Mouse (Mus musculus) neural tube, embryonic 11.5 days (tissue): ENCODE data around the gene Mical3. TPM values are rescaled to one million over a fixed set of nuclear protein-coding genes. Genes with fewer than 3 reads are reported as not detected.
A peak's percentile ranks its signal among the peaks of the same experiment; 100 is the strongest.

Source experiments
- ATAC-seq: fragments of 200-750 bp; cut with Nextera tagmentation; 2 replicates; pipeline ENCODE4 v1.8.0; 2017; ENCODE audit warnings: moderate number of reproducible peaks, mild to moderate bottlenecking, moderate TSS enrichment, moderate library complexity; ENCODE audit not compliant: insufficient read depth, low FRiP score, low TSS enrichment
- DNase-seq: peaks from one replicate; pipeline ENCODE4 v3.0.0-alpha.2; 2015; ENCODE audit warnings: low spot score
- H3K27ac ChIP-seq: fragments of 300-500 bp; sonication (generic); 2 replicates; pipeline ENCODE4 v1.5.1; 2014; ENCODE audit warnings: low read depth, mild to moderate bottlenecking, low read length
- H3K27me3 ChIP-seq: fragments of 300-500 bp; sonication (generic); 2 replicates; pipeline ENCODE4 v1.6.1; 2014; ENCODE audit warnings: mild to moderate bottlenecking, low read length, mixed read lengths; ENCODE audit not compliant: control insufficient read depth, insufficient read depth
- H3K36me3 ChIP-seq: fragments of 300-500 bp; sonication (generic); 2 replicates; pipeline ENCODE4 v1.6.1; 2014; ENCODE audit warnings: mild to moderate bottlenecking, low read length, moderate library complexity, mixed read lengths; ENCODE audit not compliant: control insufficient read depth, insufficient read depth
- H3K4me1 ChIP-seq: fragments of 300-500 bp; sonication (generic); 2 replicates; pipeline ENCODE4 v1.6.1; 2014; ENCODE audit warnings: low read length, mixed read lengths; ENCODE audit not compliant: control insufficient read depth, insufficient read depth
- H3K4me2 ChIP-seq: fragments of 300-500 bp; sonication (generic); 2 replicates; pipeline ENCODE4 v1.6.1; 2014; ENCODE audit warnings: low read depth, mild to moderate bottlenecking, moderate library complexity
- H3K4me3 ChIP-seq: fragments of 300-500 bp; sonication (generic); 2 replicates; pipeline ENCODE4 v1.5.1; 2014; ENCODE audit warnings: low read depth, low read length
- H3K9ac ChIP-seq: fragments of 300-500 bp; sonication (generic); 2 replicates; pipeline ENCODE4 v1.6.1; 2014; ENCODE audit warnings: mild to moderate bottlenecking, low read length
- H3K9me3 ChIP-seq: fragments of 300-500 bp; sonication (generic); 2 replicates; pipeline ENCODE4 v1.6.1; 2016; ENCODE audit warnings: low read length; ENCODE audit not compliant: control insufficient read depth
- WGBS: fragments of 180-500 bp; shearing (Covaris S2); extraction: QIAGEN DNeasy Blood & Tissue Kit; methylation state at CpG from one replicate; pipeline ENCODE4 v1.1.7; 2014; 5-methylcytosine and 5-hydroxymethylcytosine counted together
- polyA plus RNA-seq: library from polyadenylated mRNA; unstranded; fragments of >200 nt; fragmentation: Nextera tagmentation; extraction: Ambion mirVana; gene quantifications from 2 replicates; pipeline ENCODE4 v1.2.1, GENCODE M21; 2014

Gene Mical3
- polyA plus RNA-seq, 1 experiment from 2014 or later = 18.4 TPM

GRCm38 (mm10) chr6:121109998-121110603 lies 20.7 kb downstream of the Mical3 start:
- peak; percentile 92 for DNase-seq
- Histone ChIP-seq H3K9me3 (no peaks in the 10 kb centered on the region), H3K4me2 (peak overlapping the region; percentile 89), H3K4me3 (peak overlapping the region; percentile 93), H3K27me3 (no peaks in the 10 kb centered on the region), H3K9ac (peak overlapping the region; percentile 86), H3K36me3 (no peaks in the 10 kb centered on the region), H3K27ac (peak overlapping the region; percentile 83), H3K4me1 (peaks cover 10% of the 10 kb centered on the region)
- WGBS = 0% methylated on average over 23 of the region's 42 CpGs
- ATAC-seq = peak; percentile 96

- 2% methylated on average over 47 of the region's 52 CpGs for WGBS
- peak overlapping the region; percentile 93 for H3K4me3 ChIP-seq
- ATAC-seq (peak; percentile 40), DNase-seq (peak; percentile 63)
- peaks cover 10% of the 10 kb centered on the region for H3K4me1 ChIP-seq
- peak overlapping the region; percentile 86 for H3K9ac ChIP-seq
- no peaks in the 10 kb centered on the region for H3K27me3 ChIP-seq
- H3K27ac ChIP-seq = peak overlapping the region; percentile 83; the same call in 1 of the 2 replicates
- peak overlapping the region; percentile 89 for H3K4me2 ChIP-seq
- no peaks in the 10 kb centered on the region for H3K9me3 ChIP-seq
- no peaks in the 10 kb centered on the region for H3K36me3 ChIP-seq
Measured at GRCm38 (mm10) chr6:121109181-121109981, 21.4 kb downstream of the Mical3 start.

- peaks cover 10% of the 10 kb centered on the region for H3K4me1 ChIP-seq
Measured at GRCm38 (mm10) chr6:121108075-121108474, 22.7 kb downstream of the Mical3 start.

GRCm38 (mm10) chr6:121106711-121107405 lies 23.9 kb downstream of the Mical3 start:
- Histone ChIP-seq H3K9me3 (no peaks in the 10 kb centered on the region), H3K4me3 (no peak overlapping the region), H3K4me1 (peaks cover 10% of the 10 kb centered on the region), H3K9ac (no peak overlapping the region), H3K27me3 (no peaks in the 10 kb centered on the region), H3K27ac (no peak overlapping the region), H3K4me2 (no peak overlapping the region), H3K36me3 (no peaks in the 10 kb centered on the region)
- DNase-seq (no peak), ATAC-seq (no peak)
- WGBS = 88% methylated on average over 16 of the region's 16 CpGs

More at GRCm38 (mm10) chr6:121108075-121108474, 22.7 kb downstream of the Mical3 start:
- Histone ChIP-seq H3K4me2 (0 out of 2 replicates have a peak overlapping the region, but pooled peaks have one; percentile 89), H3K9ac (no peak overlapping the region), H3K27ac (no peak overlapping the region), H3K4me3 (no peak overlapping the region), H3K36me3 (no peaks in the 10 kb centered on the region), H3K27me3 (no peaks in the 10 kb centered on the region), H3K9me3 (no peaks in the 10 kb centered on the region)
- DNase-seq = no peak
- WGBS = 74% methylated on average over 1 of the region's 1 CpGs
- no peak for ATAC-seq

- no peak overlapping the region for H3K27ac ChIP-seq
- no peaks in the 10 kb centered on the region for H3K27me3 ChIP-seq
- WGBS = 67% methylated on average over 4 of the region's 4 CpGs
- H3K36me3 ChIP-seq = no peaks in the 10 kb centered on the region
- no peak for ATAC-seq
- H3K9me3 ChIP-seq = no peaks in the 10 kb centered on the region
- H3K9ac ChIP-seq = no peak overlapping the region
- no peak for DNase-seq
- H3K4me3 ChIP-seq = no peak overlapping the region
- H3K4me2 ChIP-seq = no peak overlapping the region
- H3K4me1 ChIP-seq = peaks cover 10% of the 10 kb centered on the region
Measured at GRCm38 (mm10) chr6:121105726-121106125, 25.1 kb downstream of the Mical3 start.

- no peak overlapping the region for H3K27ac ChIP-seq
- no peak overlapping the region for H3K9ac ChIP-seq
- no peaks in the 10 kb centered on the region for H3K36me3 ChIP-seq
- DNase-seq (no peak), ATAC-seq (no peak)
- H3K4me2 ChIP-seq = no peak overlapping the region
- WGBS = 95% methylated on average over 14 of the region's 14 CpGs
- no peaks in the 10 kb centered on the region for H3K9me3 ChIP-seq
- H3K27me3 ChIP-seq = no peaks in the 10 kb centered on the region
- no peak overlapping the region for H3K4me3 ChIP-seq
- H3K4me1 ChIP-seq = peaks cover 6% of the 10 kb centered on the region
Measured at GRCm38 (mm10) chr6:121103406-121104171, 27.2 kb downstream of the Mical3 start.

GRCm38 (mm10) chr6:121102941-121103340 lies 27.9 kb downstream of the Mical3 start:
- Histone ChIP-seq H3K27me3 (no peaks in the 10 kb centered on the region), H3K9me3 (no peaks in the 10 kb centered on the region), H3K27ac (no peak overlapping the region), H3K4me1 (peaks cover 6% of the 10 kb centered on the region), H3K9ac (no peak overlapping the region), H3K4me3 (no peak overlapping the region), H3K36me3 (no peaks in the 10 kb centered on the region), H3K4me2 (no peak overlapping the region)
- DNase-seq (no peak), ATAC-seq (no peak)
- 89% methylated on average over 10 of the region's 10 CpGs for WGBS

GRCm38 (mm10) chr6:121102084-121102483 lies 28.7 kb downstream of the Mical3 start:
- H3K9ac ChIP-seq = no peak overlapping the region
- no peak overlapping the region for H3K27ac ChIP-seq
- H3K9me3 ChIP-seq = no peaks in the 10 kb centered on the region
- no peaks in the 10 kb centered on the region for H3K36me3 ChIP-seq
- ATAC-seq (no peak), DNase-seq (no peak)
- peaks cover 6% of the 10 kb centered on the region for H3K4me1 ChIP-seq
- no peak overlapping the region for H3K4me2 ChIP-seq
- 86% methylated on average over 2 of the region's 2 CpGs for WGBS
- no peak overlapping the region for H3K4me3 ChIP-seq
- no peaks in the 10 kb centered on the region for H3K27me3 ChIP-seq
